Mouse (Mus musculus): ENCODE results near the gene Slc25a27.

Slc25a27 gene

GRCm38 (mm10) chr17:43649641-43650436 lies 17.2 kb downstream of the Slc25a27 start:
- in situ Hi-C loops (cut with MseI, MboI): no loop called here

- in situ Hi-C loops (cut with MseI, MboI): no loop called here
Measured at GRCm38 (mm10) chr17:43646925-43647324, 20.1 kb downstream of the Slc25a27 start.

GRCm38 (mm10) chr17:43645136-43645535 lies 21.9 kb downstream of the Slc25a27 start:
- in situ Hi-C loops (cut with MseI, MboI): no loop called here

GRCm38 (mm10) chr17:43644375-43644774 lies 22.6 kb downstream of the Slc25a27 start:
- in situ Hi-C loops (cut with MseI, MboI): no loop called here

- in situ Hi-C loops (cut with MseI, MboI): no loop called here
Measured at GRCm38 (mm10) chr17:43643191-43643590, 23.8 kb downstream of the Slc25a27 start.

- in situ Hi-C loops (cut with MseI, MboI): no loop called here
Measured at GRCm38 (mm10) chr17:43640825-43641224, 26.2 kb downstream of the Slc25a27 start.

- in situ Hi-C loops (cut with MseI, MboI): no loop called here
Measured at GRCm38 (mm10) chr17:43637146-43637545, 29.9 kb downstream of the Slc25a27 start.

- in situ Hi-C loops (cut with MseI, MboI): no loop called here
Measured at GRCm38 (mm10) chr17:43630427-43630760, 36.6 kb downstream of the Slc25a27 start.

GRCm38 (mm10) chr17:43629496-43630426 lies 37.3 kb downstream of the Slc25a27 start, which contains the start of gene Tdrd6:
Gene Tdrd6, minus strand, starts transcription at chr17:43630299.
- in situ Hi-C loops (cut with MseI, MboI): no loop called here

- in situ Hi-C loops (cut with MseI, MboI): no loop called here
Measured at GRCm38 (mm10) chr17:43629026-43629495, 38.0 kb downstream of the Slc25a27 start.

GRCm38 (mm10) chr17:43628246-43628645 lies 38.8 kb downstream of the Slc25a27 start:
- in situ Hi-C loops (cut with MseI, MboI): no loop called here

GRCm38 (mm10) chr17:43622076-43622475 lies 44.9 kb downstream of the Slc25a27 start:
- in situ Hi-C loops (cut with MseI, MboI): loop anchor here in 1 of 2 experiments (25.0 kb wide), 1 partner anchor 360 kb away; the partner anchor contains the start of gene Adgrf1

GRCm38 (mm10) chr17:43619156-43619555 lies 47.9 kb downstream of the Slc25a27 start:
- in situ Hi-C loops (cut with MseI, MboI): loop anchor here in 1 of 2 experiments (25.0 kb wide), 1 partner anchor 357 kb away; the partner anchor contains the start of gene Adgrf1

- in situ Hi-C loops (cut with MseI, MboI): loop anchor here in 1 of 2 experiments (5.0 to 25.0 kb wide), 2 partner anchors 95 to 350 kb away; partner anchors contain the start of gene Adgrf1
Measured at GRCm38 (mm10) chr17:43612221-43612620, 54.8 kb downstream of the Slc25a27 start.

- in situ Hi-C loops (cut with MseI, MboI): loop anchor here in 1 of 2 experiments (5.0 to 25.0 kb wide), 2 partner anchors 94 to 349 kb away; partner anchors contain the start of gene Adgrf1
Measured at GRCm38 (mm10) chr17:43611586-43611985, 55.4 kb downstream of the Slc25a27 start.

- in situ Hi-C loops (cut with MseI, MboI): loop anchor here (5.0 to 25.0 kb wide), 3 partner anchors 89 to 344 kb away; partner anchors contain the start of gene Adgrf1 (in 1 of the 2)
Measured at GRCm38 (mm10) chr17:43606704-43607103, 60.3 kb downstream of the Slc25a27 start.

GRCm38 (mm10) chr17:43598706-43599105 lies 68.3 kb downstream of the Slc25a27 start:
- in situ Hi-C loops (cut with MseI, MboI): no loop called here

- in situ Hi-C loops (cut with MseI, MboI): no loop called here
Measured at GRCm38 (mm10) chr17:43597742-43598141, 69.3 kb downstream of the Slc25a27 start.

- in situ Hi-C loops (cut with MseI, MboI): no loop called here
Measured at GRCm38 (mm10) chr17:43592296-43593291, 74.4 kb downstream of the Slc25a27 start.

All from mouse trophoblast stem cell (cell line).